Mouse (Mus musculus): Measurements from ENCODE around the gene Golph3l. TPM values are rescaled to one million over a fixed set of nuclear protein-coding genes. Genes with fewer than 3 reads are reported as not detected.
A peak's percentile ranks its signal among the peaks of the same experiment; 100 is the strongest.
"Not testable (repeated sequence)": the region's sequence is repeated elsewhere in the genome, so short reads cannot be mapped to it uniquely, and the experiment has no call there.

Gene Golph3l
- polyA plus RNA-seq (2015; fragmentation: Nextera tagmentation; extraction: Ambion mirVana) = 32.3 and 33.6 TPM in 2 replicates

DNA sequence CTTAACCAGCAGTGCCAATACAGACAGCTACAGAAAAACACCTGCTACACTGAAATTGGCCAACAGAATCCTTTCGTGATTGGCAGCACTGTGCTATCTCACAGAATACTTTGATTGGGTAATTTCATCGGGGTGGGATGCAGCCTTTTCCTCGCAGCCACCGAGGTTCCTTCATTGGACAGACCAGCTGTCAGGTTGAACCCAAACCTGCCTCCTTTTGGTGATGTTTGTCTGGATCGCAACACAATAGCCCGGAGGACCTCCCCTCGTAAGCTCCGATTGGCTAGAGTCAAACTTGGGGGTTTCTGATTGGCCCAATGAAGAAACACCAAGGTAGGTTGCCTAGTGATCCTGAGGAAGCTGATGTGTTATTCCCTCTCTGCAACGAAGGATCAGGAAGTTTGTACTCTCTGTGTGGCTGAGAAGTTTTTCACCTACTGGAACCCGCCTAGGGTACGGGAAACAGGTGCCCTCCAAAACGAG, at the start of gene Golph3l:
Gene Golph3l (plus strand): TSS at position 331 of the 483 bp plus-strand sequence.
- WGBS = 0% methylated on average over 12 of the region's 12 CpGs
- ATAC-seq (ENCODE audit: low FRiP score, low read depth) = peak; percentile 100

GRCm38 (mm10) chr3:95538936-95539335, 49.8 kb upstream of the Golph3l start:
- Histone ChIP-seq H3K27ac (no peak overlapping the region), H3K27me3 (no peaks in the 10 kb centered on the region)
- ATAC-seq (ENCODE audit: low FRiP score, low read depth) = no peak

More for the DNA sequence above, at the start of gene Golph3l:
- Histone ChIP-seq H3K9ac (peak within 1 kb of the TSS; percentile 75), H3K4me3 (peak within 1 kb of the TSS; percentile 69), H3K4me2 (replicated peaks) (peak within 1 kb of the TSS; percentile 74), H3K36me3 (peaks cover 19% of the 10 kb centered on the region), H3K27me3 (no peaks in the 10 kb centered on the region), H3K9me3 (no peaks in the 10 kb centered on the region), H3K27ac (0 out of 2 replicates have a peak within 1 kb of the TSS, but pooled peaks have one; percentile 33), H3K4me1 (peaks cover 9% of the 10 kb centered on the region)

DNA sequence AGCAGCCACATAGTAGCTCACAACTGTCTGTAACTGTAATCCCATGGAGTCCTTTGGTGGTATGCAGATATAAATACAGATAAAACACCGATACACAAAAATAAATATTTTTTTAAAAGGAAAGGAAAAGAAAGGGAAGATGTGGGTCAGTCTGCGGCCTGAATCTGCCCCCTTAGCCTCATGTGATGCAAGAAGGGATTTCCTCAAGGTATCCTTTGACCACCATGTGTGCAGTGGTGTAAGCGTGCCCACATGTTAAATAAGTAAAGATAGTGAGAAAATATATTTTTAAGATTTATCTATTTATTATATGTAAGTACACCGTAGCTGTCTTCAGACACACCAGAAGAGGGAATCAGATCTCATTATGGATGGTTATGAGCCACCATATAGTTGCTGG, 48.9 kb upstream of the Golph3l start:
- Histone ChIP-seq H3K4me2 (replicated peaks) (no peak overlapping the region), H3K27ac (no peak overlapping the region), H3K36me3 (no peaks in the 10 kb centered on the region), H3K9me3 (no peaks in the 10 kb centered on the region), H3K27me3 (no peaks in the 10 kb centered on the region), H3K4me1 (no peaks in the 10 kb centered on the region), H3K4me3 (no peak overlapping the region), H3K9ac (no peak overlapping the region)
- 90% methylated on average over 4 of the region's 4 CpGs for WGBS
- no peak for ATAC-seq (ENCODE audit: low FRiP score, low read depth)

More at GRCm38 (mm10) chr3:95538936-95539335, 49.8 kb upstream of the Golph3l start:
- Histone ChIP-seq H3K4me2 (replicated peaks) (no peak overlapping the region), H3K4me3 (no peak overlapping the region), H3K4me1 (no peaks in the 10 kb centered on the region), H3K9me3 (no peaks in the 10 kb centered on the region), H3K9ac (no peak overlapping the region), H3K36me3 (no peaks in the 10 kb centered on the region)
- 90% methylated on average over 10 of the region's 10 CpGs for WGBS

DNA sequence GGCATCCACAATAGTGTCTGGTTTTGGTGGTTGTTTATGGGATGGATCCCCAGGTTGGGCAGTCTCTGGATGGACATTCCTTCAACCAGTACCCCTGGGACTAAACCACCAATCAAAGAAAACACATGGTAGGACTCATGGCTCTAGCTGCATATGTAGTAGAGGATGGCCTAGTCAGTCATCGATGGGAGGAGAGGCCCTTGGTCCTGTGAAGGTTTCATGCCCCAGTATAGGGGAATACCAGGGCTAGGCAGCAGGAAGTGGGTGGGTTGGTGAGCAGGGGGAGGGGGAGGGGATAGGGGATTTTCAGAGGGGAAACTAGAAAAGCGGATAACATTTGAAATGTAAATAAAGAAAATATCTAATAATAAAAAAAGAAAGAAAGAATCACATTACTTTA, 47.5 kb upstream of the Golph3l start:
- WGBS = 86% methylated on average over 2 of the region's 2 CpGs

DNA sequence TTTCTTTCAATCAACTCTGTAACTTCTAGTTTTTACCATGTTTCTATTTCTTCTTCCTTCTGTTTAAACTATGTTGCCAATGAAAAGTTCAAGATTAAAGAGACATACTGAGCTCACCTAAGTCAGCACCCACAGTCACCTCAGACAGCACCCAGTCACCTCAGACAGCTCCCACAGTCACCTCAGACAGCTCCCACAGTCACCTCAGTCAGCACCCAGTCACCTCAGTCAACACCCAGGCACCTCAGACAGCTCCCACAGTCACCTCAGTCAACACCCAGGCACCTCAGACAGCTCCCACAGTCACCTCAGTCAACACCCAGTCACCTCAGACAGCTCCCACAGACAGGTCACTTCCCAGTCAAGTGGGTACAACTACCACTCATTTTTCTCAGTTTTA, 46.6 kb upstream of the Golph3l start:
- ATAC-seq (ENCODE audit: low FRiP score, low read depth) = no peak
- H3K9ac ChIP-seq = no peak overlapping the region

More for the DNA sequence above, 47.5 kb upstream of the Golph3l start:
- not testable (repeated sequence) for H3K4me1 ChIP-seq; H3K27me3 ChIP-seq; ATAC-seq (ENCODE audit: low FRiP score, low read depth); H3K9ac ChIP-seq; H3K4me3 ChIP-seq; H3K27ac ChIP-seq; H3K4me2 ChIP-seq (replicated peaks); H3K9me3 ChIP-seq; H3K36me3 ChIP-seq

GRCm38 (mm10) chr3:95542981-95543380, 45.8 kb upstream of the Golph3l start:
- Histone ChIP-seq H3K9me3 (no peaks in the 10 kb centered on the region), H3K4me3 (no peak overlapping the region), H3K4me1 (no peaks in the 10 kb centered on the region), H3K27ac (no peak overlapping the region), H3K27me3 (no peaks in the 10 kb centered on the region), H3K36me3 (no peaks in the 10 kb centered on the region), H3K9ac (no peak overlapping the region), H3K4me2 (replicated peaks) (no peak overlapping the region)
- no peak for ATAC-seq (ENCODE audit: low FRiP score, low read depth)
- 74% methylated on average over 7 of the region's 7 CpGs for WGBS

More for the DNA sequence above, 46.6 kb upstream of the Golph3l start:
- Histone ChIP-seq H3K9me3 (no peaks in the 10 kb centered on the region), H3K27me3 (no peaks in the 10 kb centered on the region), H3K27ac (no peak overlapping the region), H3K36me3 (no peaks in the 10 kb centered on the region), H3K4me2 (replicated peaks) (no peak overlapping the region), H3K4me3 (no peak overlapping the region), H3K4me1 (no peaks in the 10 kb centered on the region)

DNA sequence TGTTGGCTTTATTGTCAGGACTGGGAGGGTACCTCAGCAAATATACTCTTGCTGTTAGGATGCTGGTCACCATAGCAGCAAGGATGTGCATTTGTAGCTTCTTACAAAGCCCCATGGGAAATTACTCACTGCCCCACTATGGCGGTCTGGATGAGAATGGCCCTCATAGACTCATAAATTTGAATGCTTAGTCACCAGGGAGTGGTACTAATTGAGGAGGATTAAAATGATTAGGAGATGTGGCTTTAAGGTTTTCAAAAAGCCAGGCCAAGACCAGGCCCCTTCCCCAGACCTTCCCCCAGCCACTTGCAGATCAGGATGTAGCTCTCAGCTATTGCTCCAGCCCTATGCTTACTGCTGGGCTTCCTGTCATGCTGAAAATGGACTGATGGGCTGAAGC, 38.6 kb upstream of the Golph3l start:
- no peak overlapping the region for H3K9ac ChIP-seq
- WGBS = 59% methylated on average over 1 of the region's 1 CpGs
- no peak overlapping the region for H3K4me3 ChIP-seq
- H3K36me3 ChIP-seq = no peaks in the 10 kb centered on the region
- H3K4me2 ChIP-seq (replicated peaks) = no peak overlapping the region
- no peaks in the 10 kb centered on the region for H3K4me1 ChIP-seq
- H3K27me3 ChIP-seq = no peaks in the 10 kb centered on the region
- no peaks in the 10 kb centered on the region for H3K9me3 ChIP-seq
- no peak for ATAC-seq (ENCODE audit: low FRiP score, low read depth)
- H3K27ac ChIP-seq = no peak overlapping the region

DNA sequence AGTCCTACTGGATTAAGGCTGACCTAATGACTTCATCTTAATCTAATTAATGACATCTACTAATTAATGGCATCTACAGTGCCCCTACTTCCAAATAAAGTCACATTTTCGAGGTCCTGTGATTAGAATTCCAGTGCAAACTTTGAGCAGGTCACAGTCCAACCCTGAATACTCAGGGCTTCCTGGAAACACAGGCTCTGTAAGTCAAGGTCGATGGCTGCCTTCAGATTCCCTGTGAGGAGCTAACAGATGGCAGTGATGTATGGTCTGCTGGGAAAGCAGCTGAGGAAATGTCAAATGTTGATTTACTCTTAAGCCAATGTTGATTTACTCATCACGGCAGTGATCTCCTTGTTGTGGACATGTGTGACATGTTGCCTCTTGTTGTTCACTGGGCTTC, 34.7 kb upstream of the Golph3l start:
- no peak overlapping the region for H3K27ac ChIP-seq
- no peak for ATAC-seq (ENCODE audit: low FRiP score, low read depth)
- H3K27me3 ChIP-seq = no peaks in the 10 kb centered on the region
- H3K4me2 ChIP-seq (replicated peaks) = no peak overlapping the region
- H3K4me1 ChIP-seq = no peaks in the 10 kb centered on the region
- no peak overlapping the region for H3K4me3 ChIP-seq
- no peaks in the 10 kb centered on the region for H3K9me3 ChIP-seq
- no peaks in the 10 kb centered on the region for H3K36me3 ChIP-seq
- no peak overlapping the region for H3K9ac ChIP-seq
- WGBS = 50% methylated on average over 3 of the region's 3 CpGs

- Histone ChIP-seq H3K4me3 (no peak within 1 kb of the TSS), H3K27me3 (no peaks in the 10 kb centered on the region), H3K4me1 (no peaks in the 10 kb centered on the region; the same call in 1 of the 2 replicates), H3K4me2 (replicated peaks) (no peak within 1 kb of the TSS), H3K9me3 (0 out of 2 replicates have a peak, but pooled peaks cover 3% of the 10 kb centered on the region), H3K27ac (no peak within 1 kb of the TSS), H3K9ac (no peak within 1 kb of the TSS), H3K36me3 (no peaks in the 10 kb centered on the region)
- WGBS = 88% methylated on average over 27 of the region's 27 CpGs
- no peak for ATAC-seq (ENCODE audit: low FRiP score, low read depth)
These were observed 29.3 kb upstream of the Golph3l start, which contains the start of gene Hormad1 for GRCm38 (mm10) chr3:95559437-95559836. Hormad1 (plus strand) TSS chr3:95559677.

DNA sequence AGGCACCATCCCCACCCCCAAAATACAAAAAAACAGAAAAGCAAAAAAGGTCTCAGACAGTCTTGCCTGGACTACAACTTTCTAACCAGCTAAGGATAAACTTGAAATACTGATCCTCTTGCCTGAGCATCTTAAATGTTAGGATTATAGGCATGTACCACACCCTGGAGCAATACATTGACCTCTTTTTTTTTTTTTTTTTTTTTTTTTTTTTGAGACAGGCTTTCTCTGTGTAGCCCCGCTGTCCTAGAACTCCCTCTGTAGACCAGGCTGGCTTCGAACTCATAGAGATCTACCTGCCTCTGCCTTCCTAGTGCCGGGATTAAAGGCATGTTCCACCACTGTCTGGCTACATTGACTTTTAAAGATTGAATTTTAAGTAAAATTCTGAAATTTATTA, 28.0 kb upstream of the Golph3l start:
- Histone ChIP-seq H3K9ac (no peak overlapping the region), H3K27me3 (no peaks in the 10 kb centered on the region), H3K4me2 (replicated peaks) (no peak overlapping the region), H3K4me3 (no peak overlapping the region), H3K36me3 (no peaks in the 10 kb centered on the region), H3K27ac (no peak overlapping the region), H3K9me3 (0 out of 2 replicates have a peak, but pooled peaks cover 3% of the 10 kb centered on the region), H3K4me1 (no peaks in the 10 kb centered on the region; the same call in 1 of the 2 replicates)
- WGBS = 92% methylated on average over 3 of the region's 3 CpGs
- no peak for ATAC-seq (ENCODE audit: low FRiP score, low read depth)

DNA sequence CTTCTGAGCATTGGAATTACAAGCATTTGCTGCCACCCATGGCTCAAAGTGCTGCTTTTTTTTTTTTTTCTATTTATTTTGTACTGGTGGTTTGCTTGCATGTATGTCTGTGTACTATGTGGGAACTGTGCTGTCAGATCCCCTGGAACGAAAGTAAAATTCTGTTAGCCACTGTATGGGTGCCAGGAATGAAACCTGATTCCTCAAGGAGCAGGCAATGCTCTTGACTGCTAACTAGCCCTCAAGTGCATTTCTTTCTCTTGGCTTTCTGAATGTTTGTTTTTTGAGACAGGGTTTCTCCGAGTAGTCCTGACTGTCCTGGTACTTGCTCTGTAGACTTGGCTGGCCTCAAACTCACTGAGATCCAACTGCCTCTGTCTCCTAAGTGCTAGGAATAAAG, 26.9 kb upstream of the Golph3l start:
- Histone ChIP-seq H3K9me3 (0 out of 2 replicates have a peak, but pooled peaks cover 3% of the 10 kb centered on the region), H3K27ac (no peak overlapping the region), H3K9ac (no peak overlapping the region), H3K27me3 (no peaks in the 10 kb centered on the region), H3K36me3 (no peaks in the 10 kb centered on the region), H3K4me1 (no peaks in the 10 kb centered on the region; the same call in 1 of the 2 replicates), H3K4me2 (replicated peaks) (no peak overlapping the region), H3K4me3 (no peak overlapping the region)
- 69% methylated on average over 2 of the region's 2 CpGs for WGBS
- no peak for ATAC-seq (ENCODE audit: low FRiP score, low read depth)

- Histone ChIP-seq H3K9me3 (no peaks in the 10 kb centered on the region), H3K4me2 (replicated peaks) (no peak overlapping the region), H3K9ac (no peak overlapping the region), H3K27me3 (no peaks in the 10 kb centered on the region), H3K27ac (no peak overlapping the region), H3K4me1 (no peaks in the 10 kb centered on the region), H3K4me3 (no peak overlapping the region), H3K36me3 (no peaks in the 10 kb centered on the region)
- 83% methylated on average over 3 of the region's 3 CpGs for WGBS
- no peak for ATAC-seq (ENCODE audit: low FRiP score, low read depth)
These were observed 19.1 kb upstream of the Golph3l start for GRCm38 (mm10) chr3:95569585-95569984.

All from limb, embryonic 13.5 days (tissue).